Mouse (Mus musculus): Measurements from ENCODE around the gene Scel.
A peak's percentile ranks its signal among the peaks of the same experiment; 100 is the strongest.
"Not testable (repeated sequence)": the region's sequence is repeated elsewhere in the genome, so short reads cannot be mapped to it uniquely, and the experiment has no call there.

Gene Scel

DNA sequence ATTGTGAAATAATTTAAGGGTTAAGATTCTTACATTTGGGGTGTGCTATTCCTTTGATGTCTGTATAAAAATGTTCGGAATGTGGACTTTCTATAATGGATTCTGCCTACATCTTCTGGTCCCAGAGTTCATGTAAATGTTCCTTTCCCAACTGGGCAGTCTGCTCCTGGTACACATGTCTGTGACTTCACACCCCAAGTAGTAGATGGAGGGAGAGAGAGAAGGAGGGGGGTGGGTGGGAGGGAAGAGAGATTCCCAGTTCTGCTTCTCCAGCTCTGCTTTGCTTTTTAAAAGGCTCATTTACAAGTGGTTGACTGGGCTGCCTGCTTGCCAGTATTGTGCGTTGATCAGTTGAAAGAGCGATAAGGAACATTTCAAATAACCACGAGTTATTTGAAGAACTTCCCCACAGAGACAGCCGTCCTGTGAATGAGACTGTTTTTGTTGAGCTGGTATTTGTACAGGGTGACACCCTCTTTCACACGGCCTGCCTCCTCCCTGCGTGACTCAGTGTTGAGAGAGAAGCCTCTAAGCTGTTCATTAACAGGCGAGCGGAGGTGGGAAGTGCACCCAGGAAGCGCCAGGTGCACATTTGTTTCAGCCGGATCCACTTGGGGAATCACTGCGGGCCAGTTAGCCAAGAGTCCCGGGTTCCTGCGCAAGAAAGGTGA, at the start of gene Scel:
Gene Scel (plus strand): TSS at position 541 of the 671 bp plus-strand sequence.
- no peak for DNase-seq (ENCODE audit: low read depth)

DNA sequence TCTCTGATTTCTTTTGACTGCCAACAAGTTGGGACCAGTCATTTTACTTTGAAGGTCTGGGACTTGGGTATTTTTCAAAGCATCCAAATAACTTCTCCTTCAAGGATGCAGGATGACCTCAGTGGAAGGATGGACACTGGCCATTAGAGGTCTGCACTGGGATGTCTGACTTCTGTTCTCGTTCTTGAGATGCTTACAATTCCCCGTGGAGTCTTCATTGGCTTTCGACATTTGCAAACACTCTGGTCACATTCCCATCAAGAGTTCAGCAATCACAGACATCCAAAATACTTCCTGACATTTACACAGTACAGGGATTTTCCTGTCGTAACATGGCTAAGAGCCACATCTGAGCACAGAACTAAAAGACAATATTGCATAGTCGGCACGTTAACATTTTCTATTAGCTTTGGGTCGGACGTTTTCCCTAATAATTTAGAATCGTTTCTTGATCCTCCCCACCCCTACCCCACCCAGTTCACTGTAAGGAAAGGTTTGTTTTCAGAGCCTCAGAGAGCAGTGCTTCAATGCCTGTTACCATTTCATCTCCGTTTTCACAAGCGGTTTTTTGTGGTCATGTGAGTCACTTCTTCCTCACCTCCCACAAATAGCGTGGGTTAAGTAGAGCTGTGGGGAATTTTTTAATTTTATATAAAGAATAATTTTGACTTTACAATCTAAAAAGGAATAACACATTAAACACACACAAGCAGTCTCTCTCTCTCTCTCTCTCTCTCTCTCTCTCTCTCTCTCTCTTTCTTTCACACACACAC, 44.3 kb upstream of the Scel start:
- peak; percentile 29 for DNase-seq (ENCODE audit: low read depth)

DNA sequence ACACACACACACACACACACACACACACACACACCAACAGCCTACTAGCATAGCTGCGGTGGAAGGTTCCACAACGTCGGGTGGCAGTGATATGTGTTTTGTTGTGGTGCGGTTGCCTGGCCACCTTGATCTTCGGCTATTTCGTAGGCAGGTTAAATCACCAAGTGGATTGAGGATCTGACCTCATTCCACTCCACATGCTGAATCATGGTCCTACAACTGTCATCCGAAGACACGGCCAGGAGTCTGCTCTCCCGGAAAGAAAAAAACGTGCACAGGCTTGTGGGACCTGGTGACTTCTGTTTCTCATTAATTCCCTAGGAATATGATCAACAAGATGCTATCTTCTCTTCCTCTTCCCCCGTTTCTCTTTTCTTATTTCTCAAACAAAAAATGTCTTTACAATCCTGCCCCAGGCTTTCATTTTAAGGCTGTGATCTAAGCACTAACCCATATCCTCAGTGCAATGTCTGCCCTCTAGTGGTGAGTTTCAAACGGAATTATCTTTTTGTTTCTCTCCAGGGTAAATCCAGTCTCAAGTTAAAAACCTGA, 43.6 kb upstream of the Scel start:
- DNase-seq (ENCODE audit: low read depth) = peak; percentile 87

DNA sequence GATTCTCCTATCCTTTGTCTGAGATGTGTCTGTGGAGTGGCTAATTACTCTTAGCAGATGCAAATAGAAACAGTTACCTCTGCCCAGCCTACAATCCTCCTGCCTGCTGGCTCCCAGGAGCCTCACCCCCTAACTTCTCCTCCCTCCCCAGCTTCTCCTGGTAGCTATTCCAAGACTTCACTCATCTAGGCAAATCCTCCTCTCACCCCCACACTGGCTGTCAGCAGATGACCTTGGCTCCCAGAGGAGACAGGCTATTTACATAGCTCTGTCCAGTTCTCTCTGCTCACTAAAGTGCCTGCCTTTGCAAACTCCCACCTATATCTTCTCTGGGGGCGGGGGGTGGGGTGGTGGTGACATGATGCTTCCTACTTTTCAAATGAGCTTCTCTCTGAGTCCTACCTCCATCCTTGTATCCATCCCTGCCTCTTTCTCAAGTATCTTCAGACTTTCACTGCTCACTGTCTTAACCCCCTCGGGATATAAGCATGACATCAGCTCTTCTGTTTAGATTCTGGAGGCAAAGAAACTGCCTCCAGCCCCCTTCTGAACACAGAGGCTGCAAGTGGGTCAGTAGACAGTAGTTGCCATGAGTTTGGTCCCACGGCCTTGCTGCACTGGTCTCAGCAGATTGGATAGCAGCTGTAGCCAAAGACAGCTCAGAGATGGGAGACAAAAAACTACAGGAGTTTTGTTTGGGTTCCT, 41.9 kb upstream of the Scel start:
- DNase-seq (ENCODE audit: low read depth) = no peak

DNA sequence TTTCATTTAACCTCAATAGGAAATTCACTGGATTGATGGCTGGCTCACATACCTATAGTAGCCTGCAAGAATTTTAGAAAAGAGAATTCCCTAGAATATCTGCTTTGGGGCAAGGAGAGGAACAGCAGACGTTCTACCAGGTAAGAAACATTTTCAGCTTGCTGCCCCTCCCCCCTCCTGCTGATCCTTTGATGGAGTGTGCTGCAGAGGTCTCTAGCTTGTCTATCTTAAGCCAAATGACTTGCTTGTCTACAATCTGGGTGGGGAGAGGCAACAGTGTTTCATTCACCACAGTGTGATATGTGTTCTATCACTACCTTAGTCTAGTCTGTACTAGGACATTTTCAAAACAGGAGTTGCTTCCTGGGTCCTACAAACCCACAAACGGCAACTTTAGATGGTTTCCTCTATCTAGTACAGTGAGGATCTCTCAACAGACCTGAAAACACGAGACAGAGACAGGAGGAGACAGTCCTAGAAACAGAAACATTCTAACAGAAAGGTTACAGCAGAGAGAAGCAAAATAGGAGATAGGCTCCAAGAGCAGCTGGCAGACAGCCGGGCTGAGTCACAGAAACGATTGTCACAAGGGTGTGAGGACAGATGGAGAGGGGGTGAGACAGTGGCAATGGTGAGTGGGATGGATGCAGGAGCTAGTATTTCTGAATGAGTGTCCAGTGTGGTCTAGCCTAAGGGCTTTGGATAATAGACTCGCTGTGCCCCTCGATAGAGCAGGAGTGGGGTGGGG, 41.2 kb upstream of the Scel start:
- no peak for DNase-seq (ENCODE audit: low read depth)

DNA sequence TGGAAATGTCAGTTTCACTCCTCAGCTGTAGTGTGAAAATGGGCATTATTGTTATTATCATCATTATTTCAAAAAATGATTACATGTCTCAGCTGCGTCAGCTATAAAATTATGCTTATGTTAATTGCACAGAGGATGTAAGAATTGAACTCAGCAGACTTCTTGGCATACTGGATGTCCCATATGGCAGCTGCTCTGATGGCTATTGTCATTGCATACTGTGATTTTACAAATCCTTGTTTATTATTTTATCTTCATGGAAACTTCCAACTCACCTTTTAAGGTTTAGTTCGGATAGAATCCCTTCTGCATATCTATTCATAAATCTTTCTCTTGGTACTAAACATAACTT, 40.6 kb upstream of the Scel start:
- DNase-seq (ENCODE audit: low read depth) = no peak

DNA sequence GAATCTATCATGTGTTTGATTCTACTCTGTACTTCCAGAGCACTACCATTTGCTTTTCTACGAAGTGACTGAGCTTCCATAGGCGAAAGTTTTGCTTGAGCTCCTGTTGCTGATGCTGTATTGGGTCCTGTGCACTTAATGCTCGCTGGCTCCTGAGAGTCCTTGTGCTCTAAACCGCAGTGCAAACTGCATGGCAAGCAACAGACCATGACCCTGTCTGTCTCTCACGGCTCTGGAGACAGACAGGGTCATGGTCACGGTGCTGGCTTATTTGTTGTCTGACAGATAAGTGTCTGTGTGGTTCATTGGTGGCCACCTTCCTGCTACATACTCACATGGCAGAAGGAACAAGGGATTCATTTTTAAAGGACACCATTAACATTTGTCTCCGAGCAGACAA, 37.8 kb upstream of the Scel start:
- no peak for DNase-seq (ENCODE audit: low read depth)

DNA sequence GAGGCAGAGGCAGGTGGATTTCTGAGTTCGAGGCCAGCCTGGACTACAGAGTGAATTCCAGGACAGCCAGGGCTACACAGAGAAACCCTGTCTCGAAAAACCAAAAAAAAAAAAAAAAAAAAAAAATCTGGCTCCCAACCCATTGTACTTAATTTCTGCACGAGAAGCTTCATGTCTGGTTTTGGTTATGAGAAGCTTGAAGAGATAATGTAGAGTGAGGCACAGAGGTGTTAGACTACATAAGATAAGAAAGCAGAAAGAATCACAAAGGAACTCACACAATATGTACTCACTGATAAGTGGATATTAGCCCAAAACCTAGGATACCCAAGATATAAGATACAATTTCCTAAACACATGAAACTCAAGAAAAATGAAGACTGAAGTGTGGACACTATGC, 36.9 kb upstream of the Scel start:
- not testable (repeated sequence) for DNase-seq (ENCODE audit: low read depth)

DNA sequence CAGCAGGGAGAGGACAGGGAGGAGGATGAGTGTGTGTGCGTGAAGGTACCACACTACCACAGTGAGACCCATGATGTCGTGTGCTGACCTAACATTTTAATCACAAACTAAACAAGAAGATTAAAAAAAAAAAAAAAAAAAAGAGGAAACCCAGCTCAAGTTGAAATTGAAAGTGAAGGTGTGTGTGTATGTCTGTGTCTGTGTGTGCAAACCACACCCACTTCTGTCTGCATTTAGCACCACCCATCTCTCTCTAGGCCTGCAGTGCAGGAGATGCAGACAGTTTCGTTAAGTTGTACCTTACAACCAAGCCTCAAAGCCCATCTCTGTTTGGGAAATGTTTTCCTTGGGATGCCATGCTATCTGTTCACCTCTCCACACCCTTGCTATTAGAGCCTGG, 35.9 kb upstream of the Scel start:
- DNase-seq (ENCODE audit: low read depth) = no peak

DNA sequence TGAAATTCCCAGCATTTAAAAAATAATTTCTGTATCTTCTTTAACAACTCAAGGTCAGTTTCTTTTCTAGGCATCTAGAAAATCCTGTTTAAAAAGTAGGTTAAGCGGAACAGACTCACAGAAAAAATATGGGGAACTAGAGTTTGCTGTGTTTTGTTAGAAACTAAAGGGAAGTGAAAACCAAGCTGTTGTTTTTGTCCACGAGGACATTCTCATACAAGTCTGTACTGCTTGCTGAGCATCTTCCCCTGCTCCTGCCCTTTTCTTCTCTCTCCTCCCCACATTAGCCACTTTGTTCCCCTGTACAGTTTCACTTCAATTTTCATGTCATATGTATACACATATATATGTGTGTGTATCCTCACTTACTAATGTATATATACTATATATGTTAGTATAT, 35.2 kb upstream of the Scel start:
- no peak for DNase-seq (ENCODE audit: low read depth)

DNA sequence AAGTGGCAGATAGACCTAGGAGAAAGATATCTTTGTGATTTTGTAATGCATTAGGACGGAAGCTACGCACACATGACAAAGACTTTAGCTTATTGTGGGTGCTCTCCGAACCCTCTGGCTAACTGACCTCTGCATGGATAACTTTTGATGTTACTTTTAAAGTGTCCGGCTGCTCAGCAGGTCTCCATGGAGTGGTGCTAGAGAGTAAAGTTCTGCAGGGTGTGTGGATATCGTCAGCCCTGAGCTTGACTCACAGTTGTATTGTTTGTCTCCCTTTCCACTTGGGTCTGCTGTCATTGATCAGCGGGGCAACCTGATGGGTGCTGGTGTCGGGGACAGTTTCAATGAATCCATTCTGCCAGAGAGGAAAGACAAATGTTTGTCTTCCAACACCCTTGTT, 33.7 kb upstream of the Scel start:
- no peak for DNase-seq (ENCODE audit: low read depth)

DNA sequence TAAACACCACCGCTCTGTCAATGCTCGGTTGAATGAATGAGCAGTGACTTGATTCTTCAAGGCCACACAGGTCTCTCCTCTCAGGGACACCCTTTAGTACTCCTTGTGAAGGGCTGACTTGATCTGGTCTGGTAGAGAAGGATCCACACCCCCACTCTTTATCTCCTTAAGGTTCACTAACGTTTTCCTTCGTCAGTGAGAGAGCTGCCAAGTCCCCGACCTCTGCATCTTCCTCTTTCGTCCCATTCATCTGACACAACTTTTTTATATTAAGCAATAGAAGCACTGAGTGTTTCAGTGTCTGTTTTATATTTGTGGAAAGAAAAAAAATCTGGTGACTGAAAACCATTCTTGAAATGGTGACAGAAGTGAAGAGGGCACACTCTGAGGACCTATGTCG, 31.6 kb upstream of the Scel start:
- DNase-seq (ENCODE audit: low read depth) = no peak

DNA sequence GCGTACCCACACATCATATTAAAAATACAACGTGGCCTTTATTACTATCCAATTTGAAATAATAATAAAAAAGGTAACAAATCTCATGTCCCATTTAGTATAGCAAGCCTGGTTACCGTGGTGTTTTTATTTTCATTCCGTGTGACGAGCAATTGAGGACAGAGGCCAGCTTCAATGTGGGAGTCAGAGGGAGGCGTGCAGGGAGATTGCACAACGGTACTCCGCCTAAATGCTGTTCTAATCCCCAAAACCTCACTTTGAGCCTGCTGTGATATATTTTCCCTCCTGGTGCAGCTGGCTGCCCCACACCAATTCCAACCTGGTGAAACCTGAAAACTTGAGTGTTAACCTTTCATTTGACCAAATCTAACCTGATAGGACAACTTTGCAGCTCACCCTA, 27.5 kb upstream of the Scel start:
- no peak for DNase-seq (ENCODE audit: low read depth)

DNA sequence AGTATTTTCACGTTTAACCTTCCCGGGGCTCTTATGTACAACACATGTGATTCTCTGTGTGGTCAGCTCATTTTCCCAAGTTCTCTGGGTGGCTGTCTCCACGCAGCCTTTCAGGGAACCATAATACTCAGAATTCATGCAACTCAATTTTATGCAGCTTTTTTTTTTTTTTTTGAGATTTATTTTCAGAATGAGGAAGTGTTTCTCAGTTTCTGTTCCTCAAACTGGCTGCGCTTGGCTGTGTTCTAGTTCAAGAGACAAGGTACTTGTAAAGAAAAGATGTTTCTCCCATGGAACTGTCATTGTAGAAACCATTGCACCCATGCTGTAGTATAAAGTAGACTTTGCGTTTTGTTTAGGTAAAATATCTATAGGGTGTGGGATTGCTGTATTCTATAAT, 26.2 kb upstream of the Scel start:
- no peak for DNase-seq (ENCODE audit: low read depth)

DNA sequence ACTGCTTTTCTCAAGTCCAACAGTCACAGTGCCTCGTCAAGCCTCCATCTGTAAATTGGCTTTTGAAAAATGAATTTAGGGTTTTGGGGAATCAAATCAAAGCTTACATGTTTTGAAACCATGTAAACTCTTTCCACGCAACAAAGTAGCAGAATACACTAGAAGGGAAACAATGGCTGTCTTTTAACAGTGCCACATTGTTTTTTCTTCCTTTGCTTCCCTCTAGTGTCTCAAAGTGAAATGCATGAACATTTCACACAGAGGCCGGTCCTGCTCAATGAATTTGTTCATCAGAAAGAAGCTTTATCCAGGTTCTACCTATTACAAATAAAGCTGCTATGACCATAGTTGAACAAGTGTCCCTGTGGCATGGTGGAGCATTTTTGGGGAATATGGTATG, 24.5 kb upstream of the Scel start:
- DNase-seq (ENCODE audit: low read depth) = no peak

DNA sequence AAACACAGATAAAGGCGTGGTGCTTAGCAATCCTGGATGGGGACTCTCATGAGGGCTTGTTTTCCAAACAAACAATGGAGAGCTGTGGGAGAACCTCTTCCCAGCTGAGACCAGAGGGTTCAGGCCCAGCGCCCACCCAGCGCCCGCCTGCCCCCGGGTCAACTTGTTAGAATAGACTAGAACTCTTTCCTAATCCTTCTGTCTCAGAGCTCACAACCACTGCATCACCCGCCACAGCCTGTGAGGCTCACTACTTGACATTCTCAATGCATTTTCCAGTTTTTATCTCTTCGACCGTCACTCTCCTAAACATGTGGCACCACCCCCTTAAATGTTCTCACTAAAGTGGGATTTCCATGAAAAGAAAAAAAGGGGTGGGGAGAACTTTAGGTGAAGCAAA, 14.9 kb upstream of the Scel start:
- no peak for DNase-seq (ENCODE audit: low read depth)

DNA sequence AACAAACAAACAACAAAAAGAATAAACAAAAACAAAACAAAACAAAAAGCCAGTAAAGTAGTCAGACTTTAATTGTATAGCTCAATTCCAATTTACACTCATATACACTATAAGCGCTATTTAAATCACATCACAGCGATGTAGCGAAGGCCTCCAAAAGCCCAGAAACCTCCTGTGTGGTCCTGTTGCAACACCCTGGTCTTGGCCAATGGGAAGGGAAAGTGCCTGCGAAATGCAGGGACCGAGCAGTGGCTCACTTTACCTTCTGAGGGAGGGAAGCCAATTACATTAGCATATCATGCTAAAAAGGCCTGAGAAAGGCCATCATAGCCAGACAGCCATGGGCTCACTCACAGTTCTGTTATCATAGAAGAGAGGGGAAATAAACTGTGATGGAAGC, 14.5 kb upstream of the Scel start:
- no peak for DNase-seq (ENCODE audit: low read depth)

DNA sequence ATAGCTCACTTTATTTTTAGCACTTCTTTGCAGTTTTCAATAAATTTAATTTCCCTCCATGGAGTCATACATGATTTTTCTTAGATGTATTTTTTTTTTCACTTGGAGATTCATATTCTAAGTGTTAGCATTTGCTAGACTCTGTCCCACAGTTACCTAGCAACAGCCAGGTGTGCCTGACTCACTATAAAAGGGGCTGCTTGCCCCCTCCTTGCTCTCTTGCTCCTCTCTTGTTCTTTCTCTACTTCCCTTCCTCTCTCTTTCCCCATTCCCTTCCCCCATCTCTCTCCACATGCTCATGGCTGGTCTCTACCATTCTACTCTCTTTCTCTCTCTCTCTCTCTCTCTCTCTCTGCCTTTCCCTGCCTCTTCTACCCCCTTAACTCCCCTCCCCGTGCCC, 14.1 kb upstream of the Scel start:
- no peak for DNase-seq (ENCODE audit: low read depth)

DNA sequence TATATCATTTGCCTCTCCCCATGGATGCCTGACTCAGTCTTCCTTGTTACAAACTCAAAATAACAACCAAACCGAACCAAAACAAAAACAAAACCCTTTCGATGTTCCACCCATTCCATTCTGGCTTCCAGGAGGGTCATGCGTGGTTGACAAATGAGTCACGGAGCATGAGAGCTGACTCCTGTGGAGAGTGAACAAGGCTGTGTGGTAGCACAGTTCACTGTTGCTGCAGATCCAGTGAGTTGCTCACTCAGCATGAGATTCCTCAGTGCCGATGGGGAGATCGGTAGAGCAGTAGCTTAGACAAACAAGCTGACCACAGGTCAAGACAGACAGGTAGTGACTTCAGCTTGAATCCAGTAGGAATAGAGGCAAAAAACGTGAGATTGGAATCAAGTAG, 12.8 kb upstream of the Scel start:
- DNase-seq (ENCODE audit: low read depth) = peak; percentile 63

DNA sequence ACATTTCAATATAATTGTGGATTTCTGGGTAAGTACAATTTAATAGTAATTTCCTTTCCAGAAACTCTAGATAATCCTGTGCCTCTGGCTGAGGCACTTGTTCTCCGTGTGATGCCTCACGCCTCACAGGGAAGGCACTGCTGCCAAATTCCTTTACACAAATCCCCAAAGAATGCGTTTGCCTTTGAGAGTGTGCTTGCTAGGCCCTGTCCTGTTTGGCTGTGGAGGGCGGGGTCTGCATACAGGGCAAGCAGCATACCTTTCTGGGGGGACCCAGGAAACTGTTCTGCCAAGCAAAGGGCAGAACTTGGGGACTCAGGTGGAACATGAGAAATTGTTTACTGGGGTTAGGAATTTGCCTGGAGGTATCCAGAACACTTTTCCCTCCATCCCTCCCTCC, 12.2 kb upstream of the Scel start:
- DNase-seq (ENCODE audit: low read depth) = peak; percentile 38

DNA sequence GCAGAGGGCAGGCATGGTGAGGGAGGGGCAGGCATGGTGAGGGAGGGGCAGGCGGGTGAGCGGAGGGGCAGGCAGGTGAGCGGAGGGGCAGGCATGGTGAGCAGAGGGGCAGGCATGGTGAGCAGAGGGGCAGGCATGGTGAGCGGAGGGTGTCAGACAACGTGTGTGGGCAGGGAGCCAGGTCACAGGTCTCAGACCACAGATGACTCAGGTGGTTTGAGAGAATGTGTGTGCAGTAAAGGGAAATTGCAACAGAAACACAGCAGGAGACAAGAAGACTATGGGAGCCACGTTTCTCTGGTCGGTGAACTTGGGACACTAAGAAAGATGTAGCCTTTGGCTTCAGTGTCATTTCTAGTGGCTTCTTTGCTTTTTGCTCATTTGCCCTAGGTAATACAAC, 8.6 kb upstream of the Scel start:
- no peak for DNase-seq (ENCODE audit: low read depth)

DNA sequence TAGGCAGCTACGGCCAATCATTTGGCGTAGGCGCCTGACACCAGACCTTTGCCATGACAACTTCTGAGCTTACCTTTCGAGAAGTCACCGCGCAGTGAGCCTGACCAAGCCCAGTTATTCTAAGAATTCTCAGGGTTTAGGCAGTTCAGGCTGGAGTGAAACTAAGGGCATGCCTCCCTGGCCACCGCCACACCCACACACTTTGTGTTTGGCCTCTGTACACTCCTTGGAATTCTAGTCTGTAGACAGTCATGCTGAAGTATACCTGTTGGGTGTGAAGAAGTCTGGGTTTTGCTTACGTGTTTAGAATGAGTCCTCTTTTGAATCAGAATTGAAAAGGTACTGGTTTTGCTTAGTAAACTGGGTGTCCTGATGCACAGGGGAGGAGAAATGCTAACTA, 3.6 kb upstream of the Scel start:
- no peak for DNase-seq (ENCODE audit: low read depth)

DNA sequence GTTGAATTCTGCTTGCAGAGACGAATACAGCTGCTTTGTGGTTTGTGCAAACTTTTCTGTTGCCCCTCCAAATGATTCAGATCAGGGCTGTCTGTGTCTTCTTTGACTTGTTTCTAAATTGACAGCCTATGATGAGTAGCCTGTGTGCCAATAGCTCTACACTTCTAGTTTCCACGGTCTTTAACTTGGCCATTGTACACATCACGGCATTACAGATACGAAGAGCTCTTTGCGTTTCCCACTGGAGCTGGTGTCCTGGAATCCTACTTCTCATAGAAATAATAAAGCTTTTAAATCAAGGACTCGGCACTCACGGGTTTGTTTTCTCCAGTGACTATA, 300 bp downstream of the Scel start:
- DNase-seq (ENCODE audit: low read depth) = no peak

All from NIH3T3 (cell line).